Mouse (Mus musculus): ENCODE measurements around the gene Megf9. TPM values are rescaled to one million over a fixed set of nuclear protein-coding genes. Genes with fewer than 3 reads are reported as not detected.

The Megf9 gene
- polyA plus RNA-seq, 1 experiment from 2014 or later, result 26.1 TPM

GRCm38 (mm10) chr4:70533056-70533805 is 1.6 kb downstream of the Megf9 start:
- no peaks in the 10 kb centered on the region for H3K9me3 ChIP-seq (replicated peaks; ENCODE audit: control insufficient read depth, low read length, poor library complexity, severe bottlenecking)
- no peak for ATAC-seq
- peaks cover 48% of the 10 kb centered on the region for H3K4me1 ChIP-seq (ENCODE audit: control insufficient read depth, insufficient read depth, low read length)

GRCm38 (mm10) chr4:70531021-70531420 is 3.8 kb downstream of the Megf9 start:
- Histone ChIP-seq H3K36me3 (ENCODE audit: control insufficient read depth, insufficient read depth, low read length) (no peaks in the 10 kb centered on the region), H3K27ac (ENCODE audit: low read length) (no peak overlapping the region), H3K4me1 (ENCODE audit: control insufficient read depth, insufficient read depth, low read length) (peaks cover 44% of the 10 kb centered on the region), H3K4me2 (ENCODE audit: low read length) (peak overlapping the region; percentile 58), H3K4me3 (ENCODE audit: low read depth, low read length) (peak overlapping the region; percentile 19), H3K9me3 (replicated peaks; ENCODE audit: control insufficient read depth, low read length, poor library complexity, severe bottlenecking) (no peaks in the 10 kb centered on the region), H3K9ac (ENCODE audit: low read depth, low read length) (no peak overlapping the region), H3K27me3 (ENCODE audit: control insufficient read depth, insufficient read depth, low read depth, low read length) (no peaks in the 10 kb centered on the region)
- ATAC-seq, result no peak
- WGBS, result 89% methylated on average over 1 of the region's 1 CpGs

More at GRCm38 (mm10) chr4:70533056-70533805, 1.6 kb downstream of the Megf9 start:
- H3K27me3 ChIP-seq (ENCODE audit: control insufficient read depth, insufficient read depth, low read depth, low read length), result no peaks in the 10 kb centered on the region
- H3K36me3 ChIP-seq (ENCODE audit: control insufficient read depth, insufficient read depth, low read length), result no peaks in the 10 kb centered on the region
- peak overlapping the region; percentile 84 for H3K4me2 ChIP-seq (ENCODE audit: low read length)
- peak overlapping the region; percentile 89 for H3K4me3 ChIP-seq (ENCODE audit: low read depth, low read length)
- no peak overlapping the region for H3K27ac ChIP-seq (ENCODE audit: low read length)
- peak overlapping the region; percentile 93 for H3K9ac ChIP-seq (ENCODE audit: low read depth, low read length)
- WGBS, result 19% methylated on average over 3 of the region's 3 CpGs

DNA sequence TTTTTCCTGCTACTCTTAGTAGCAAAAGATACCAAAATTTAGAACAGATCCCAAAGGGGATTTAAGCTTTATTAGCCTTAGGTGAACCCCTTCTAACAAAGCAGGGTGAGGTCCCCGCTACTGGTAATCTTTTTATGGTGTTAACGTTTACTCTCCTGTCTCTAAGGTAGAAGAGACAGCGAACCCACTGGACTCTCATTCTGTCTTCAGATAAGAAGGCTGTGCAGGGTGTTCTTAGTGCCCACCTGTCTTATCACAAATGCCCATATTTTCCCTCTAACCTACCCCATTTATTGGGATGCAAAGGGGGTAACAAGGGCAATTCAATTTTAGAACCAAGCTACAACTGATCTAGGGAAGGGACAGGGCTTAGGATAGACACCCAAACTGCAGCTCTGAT is 6.2 kb downstream of the Megf9 start:
- no peak overlapping the region for H3K4me3 ChIP-seq (ENCODE audit: low read depth, low read length)
- no peak for ATAC-seq
- H3K27me3 ChIP-seq (ENCODE audit: control insufficient read depth, insufficient read depth, low read depth, low read length), result no peaks in the 10 kb centered on the region
- 75% methylated on average over 3 of the region's 3 CpGs for WGBS
- H3K9me3 ChIP-seq (replicated peaks; ENCODE audit: control insufficient read depth, low read length, poor library complexity, severe bottlenecking), result no peaks in the 10 kb centered on the region
- no peak overlapping the region for H3K27ac ChIP-seq (ENCODE audit: low read length)
- H3K9ac ChIP-seq (ENCODE audit: low read depth, low read length), result no peak overlapping the region
- no peaks in the 10 kb centered on the region for H3K36me3 ChIP-seq (ENCODE audit: control insufficient read depth, insufficient read depth, low read length)
- H3K4me2 ChIP-seq (ENCODE audit: low read length), result peak overlapping the region; percentile 26
- H3K4me1 ChIP-seq (ENCODE audit: control insufficient read depth, insufficient read depth, low read length), result peaks cover 41% of the 10 kb centered on the region

- H3K36me3 ChIP-seq (ENCODE audit: control insufficient read depth, insufficient read depth, low read length), result no peaks in the 10 kb centered on the region
- H3K4me3 ChIP-seq (ENCODE audit: low read depth, low read length), result no peak overlapping the region
- no peak overlapping the region for H3K27ac ChIP-seq (ENCODE audit: low read length)
- WGBS, result 53% methylated on average over 2 of the region's 2 CpGs
- H3K9ac ChIP-seq (ENCODE audit: low read depth, low read length), result no peak overlapping the region
- H3K27me3 ChIP-seq (ENCODE audit: control insufficient read depth, insufficient read depth, low read depth, low read length), result no peaks in the 10 kb centered on the region
- H3K4me1 ChIP-seq (ENCODE audit: control insufficient read depth, insufficient read depth, low read length), result peaks cover 13% of the 10 kb centered on the region
- H3K4me2 ChIP-seq (ENCODE audit: low read length), result no peak overlapping the region
- no peaks in the 10 kb centered on the region for H3K9me3 ChIP-seq (replicated peaks; ENCODE audit: control insufficient read depth, low read length, poor library complexity, severe bottlenecking)
- ATAC-seq, result no peak
These were observed 11.4 kb downstream of the Megf9 start for GRCm38 (mm10) chr4:70523346-70523745.

- Histone ChIP-seq H3K27ac (ENCODE audit: low read length) (no peak overlapping the region), H3K9ac (ENCODE audit: low read depth, low read length) (no peak overlapping the region), H3K4me1 (ENCODE audit: control insufficient read depth, insufficient read depth, low read length) (peaks cover 10% of the 10 kb centered on the region; the same call in 1 of the 2 replicates), H3K36me3 (ENCODE audit: control insufficient read depth, insufficient read depth, low read length) (no peaks in the 10 kb centered on the region), H3K4me2 (ENCODE audit: low read length) (no peak overlapping the region), H3K9me3 (replicated peaks; ENCODE audit: control insufficient read depth, low read length, poor library complexity, severe bottlenecking) (no peaks in the 10 kb centered on the region), H3K4me3 (ENCODE audit: low read depth, low read length) (no peak overlapping the region), H3K27me3 (ENCODE audit: control insufficient read depth, insufficient read depth, low read depth, low read length) (no peaks in the 10 kb centered on the region)
- no peak for ATAC-seq
- WGBS, result 84% methylated on average over 1 of the region's 1 CpGs
These were observed 13.1 kb downstream of the Megf9 start for GRCm38 (mm10) chr4:70521506-70522292.

DNA sequence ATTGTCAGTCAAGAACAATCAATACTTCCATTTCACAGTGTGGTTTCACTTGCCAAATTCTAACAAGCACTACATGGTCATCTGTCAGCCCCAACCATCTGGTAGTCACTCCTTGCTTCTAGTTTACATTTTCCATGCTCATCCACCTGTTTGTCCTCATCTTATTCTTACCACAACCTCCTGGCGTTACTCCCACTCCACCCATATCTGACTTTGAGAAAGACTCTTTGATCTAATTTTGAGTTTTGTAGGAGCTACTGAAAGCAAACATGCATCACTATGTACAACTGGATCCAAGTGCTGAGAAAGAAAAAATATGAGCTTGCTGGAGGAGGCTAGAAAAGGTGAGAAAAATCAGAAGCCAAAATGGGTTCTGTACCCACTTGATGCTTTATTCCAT is 17.1 kb downstream of the Megf9 start:
- Histone ChIP-seq H3K4me3 (ENCODE audit: low read depth, low read length) (no peak overlapping the region), H3K27ac (ENCODE audit: low read length) (no peak overlapping the region), H3K4me2 (ENCODE audit: low read length) (no peak overlapping the region), H3K27me3 (ENCODE audit: control insufficient read depth, insufficient read depth, low read depth, low read length) (no peaks in the 10 kb centered on the region), H3K9me3 (replicated peaks; ENCODE audit: control insufficient read depth, low read length, poor library complexity, severe bottlenecking) (no peaks in the 10 kb centered on the region), H3K4me1 (ENCODE audit: control insufficient read depth, insufficient read depth, low read length) (peaks cover 10% of the 10 kb centered on the region; the same call in 1 of the 2 replicates), H3K9ac (ENCODE audit: low read depth, low read length) (no peak overlapping the region), H3K36me3 (ENCODE audit: control insufficient read depth, insufficient read depth, low read length) (no peaks in the 10 kb centered on the region)
- no peak for ATAC-seq
- whole genome bisulfite sequencing, result 85% methylated on average over 1 of the region's 1 CpGs

GRCm38 (mm10) chr4:70516289-70516688 is 18.5 kb downstream of the Megf9 start:
- 93% methylated on average over 6 of the region's 6 CpGs for WGBS
- H3K9me3 ChIP-seq (replicated peaks; ENCODE audit: control insufficient read depth, low read length, poor library complexity, severe bottlenecking), result no peaks in the 10 kb centered on the region
- H3K36me3 ChIP-seq (ENCODE audit: control insufficient read depth, insufficient read depth, low read length), result no peaks in the 10 kb centered on the region
- no peak overlapping the region for H3K4me3 ChIP-seq (ENCODE audit: low read depth, low read length)
- peaks cover 6% of the 10 kb centered on the region; the same call in 1 of the 2 replicates for H3K4me1 ChIP-seq (ENCODE audit: control insufficient read depth, insufficient read depth, low read length)
- no peak overlapping the region for H3K27ac ChIP-seq (ENCODE audit: low read length)
- no peak overlapping the region for H3K4me2 ChIP-seq (ENCODE audit: low read length)
- no peak for ATAC-seq
- no peaks in the 10 kb centered on the region for H3K27me3 ChIP-seq (ENCODE audit: control insufficient read depth, insufficient read depth, low read depth, low read length)
- no peak overlapping the region for H3K9ac ChIP-seq (ENCODE audit: low read depth, low read length)

GRCm38 (mm10) chr4:70515514-70515913 is 19.3 kb downstream of the Megf9 start:
- no peak for ATAC-seq
- no peak overlapping the region for H3K9ac ChIP-seq (ENCODE audit: low read depth, low read length)

DNA sequence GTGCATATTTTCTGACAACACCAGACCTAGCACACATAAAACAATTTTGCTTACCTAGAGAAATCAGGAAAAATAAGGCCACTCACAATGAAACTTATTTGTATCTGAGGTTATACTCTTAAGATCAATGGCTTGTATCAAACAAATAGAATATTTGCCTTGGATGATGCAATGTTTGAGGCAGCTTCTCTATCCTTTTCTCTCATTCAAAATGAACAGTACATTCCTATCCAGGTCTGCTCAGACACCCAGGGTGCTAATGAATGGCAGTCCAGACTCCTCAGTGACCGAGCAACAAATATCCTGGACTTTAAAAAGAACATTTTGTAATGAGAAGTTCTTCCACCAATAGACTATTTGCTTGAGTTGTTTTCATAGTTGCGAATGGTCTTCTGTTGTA is 24.8 kb downstream of the Megf9 start:
- 54% methylated on average over 2 of the region's 2 CpGs for WGBS
- H3K27ac ChIP-seq (ENCODE audit: low read length), result no peak overlapping the region

More at GRCm38 (mm10) chr4:70515514-70515913, 19.3 kb downstream of the Megf9 start:
- H3K4me3 ChIP-seq (ENCODE audit: low read depth, low read length), result no peak overlapping the region
- no peak overlapping the region for H3K27ac ChIP-seq (ENCODE audit: low read length)
- no peaks in the 10 kb centered on the region for H3K27me3 ChIP-seq (ENCODE audit: control insufficient read depth, insufficient read depth, low read depth, low read length)
- H3K36me3 ChIP-seq (ENCODE audit: control insufficient read depth, insufficient read depth, low read length), result no peaks in the 10 kb centered on the region
- H3K4me2 ChIP-seq (ENCODE audit: low read length), result no peak overlapping the region
- H3K4me1 ChIP-seq (ENCODE audit: control insufficient read depth, insufficient read depth, low read length), result no peaks in the 10 kb centered on the region
- H3K9me3 ChIP-seq (replicated peaks; ENCODE audit: control insufficient read depth, low read length, poor library complexity, severe bottlenecking), result no peaks in the 10 kb centered on the region

More for the DNA sequence above, 24.8 kb downstream of the Megf9 start:
- no peak overlapping the region for H3K9ac ChIP-seq (ENCODE audit: low read depth, low read length)
- H3K4me1 ChIP-seq (ENCODE audit: control insufficient read depth, insufficient read depth, low read length), result peaks cover 4% of the 10 kb centered on the region; the same call in 1 of the 2 replicates
- no peak overlapping the region for H3K4me3 ChIP-seq (ENCODE audit: low read depth, low read length)
- no peaks in the 10 kb centered on the region for H3K36me3 ChIP-seq (ENCODE audit: control insufficient read depth, insufficient read depth, low read length)
- H3K27me3 ChIP-seq (ENCODE audit: control insufficient read depth, insufficient read depth, low read depth, low read length), result no peaks in the 10 kb centered on the region
- H3K4me2 ChIP-seq (ENCODE audit: low read length), result no peak overlapping the region
- no peaks in the 10 kb centered on the region for H3K9me3 ChIP-seq (replicated peaks; ENCODE audit: control insufficient read depth, low read length, poor library complexity, severe bottlenecking)
- ATAC-seq, result no peak
